Mouse (Mus musculus): ENCODE data around the gene Uck1.

The Uck1 gene

GRCm38 (mm10) chr2:32258887-32259533, 949 bp downstream of the Uck1 start:
- no peak for DNase-seq

DNA sequence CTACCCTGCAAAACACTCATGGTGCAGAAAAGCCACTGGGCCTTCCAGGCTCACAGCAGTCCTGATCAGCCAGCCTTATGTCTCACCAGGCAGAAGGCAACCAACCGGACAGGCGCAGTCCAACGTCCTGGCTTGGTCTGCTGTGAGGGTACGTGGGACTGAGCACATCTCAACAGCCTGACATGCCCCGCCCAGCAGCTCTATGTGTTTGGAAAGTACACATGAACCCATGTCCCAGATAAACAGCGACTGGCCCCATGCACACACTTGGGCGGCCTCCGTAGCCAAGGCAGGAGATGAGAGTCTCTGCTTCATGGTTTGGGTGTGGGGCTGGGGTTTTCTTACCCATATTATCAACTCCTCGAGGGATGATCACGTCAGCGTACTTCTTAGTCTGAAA, 3.7 kb downstream of the Uck1 start:
- DNase-seq = no peak

GRCm38 (mm10) chr2:32254563-32254962, 5.4 kb downstream of the Uck1 start:
- no peak for DNase-seq

- no peak for DNase-seq
Observed at GRCm38 (mm10) chr2:32253352-32253751, 6.6 kb downstream of the Uck1 start.

GRCm38 (mm10) chr2:32252658-32253057, 7.3 kb downstream of the Uck1 start:
- peak; percentile 58 for DNase-seq

DNA sequence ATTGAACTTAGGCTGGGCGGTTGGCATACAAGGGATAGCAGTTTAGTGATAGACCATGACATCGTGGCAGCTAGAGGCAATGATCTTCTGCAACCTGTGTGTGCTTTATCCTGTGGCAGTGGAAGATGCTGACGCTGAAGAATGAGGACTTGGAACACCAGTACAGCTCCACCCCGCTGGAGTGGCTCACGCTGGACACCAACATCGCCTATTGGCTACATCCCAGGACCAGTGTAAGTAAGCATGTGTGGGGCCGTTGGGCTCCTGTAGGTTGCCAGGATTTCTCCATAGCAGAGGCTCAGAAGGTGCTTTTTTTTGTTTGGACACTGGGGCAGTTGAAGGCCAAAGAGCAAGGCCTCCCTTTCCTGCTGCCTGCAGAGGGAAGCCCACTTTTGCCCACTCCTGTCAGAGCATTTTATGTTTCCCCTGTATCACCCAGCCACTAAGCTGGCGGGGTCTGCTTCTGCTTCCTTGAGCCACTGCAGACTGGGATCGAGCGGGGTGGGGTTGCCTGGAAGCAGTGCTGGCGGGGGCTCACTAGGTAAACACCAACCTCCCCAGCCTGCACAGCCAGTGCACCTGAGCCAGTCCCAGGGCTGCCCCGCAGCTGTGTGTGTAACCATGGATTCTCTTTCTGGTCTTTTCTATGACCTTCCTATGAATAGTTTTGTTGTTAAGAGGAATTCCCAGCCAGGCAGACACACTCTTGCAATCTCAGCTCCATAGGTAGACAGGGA, 8.0 kb downstream of the Uck1 start:
- DNase-seq = peak; percentile 73

DNA sequence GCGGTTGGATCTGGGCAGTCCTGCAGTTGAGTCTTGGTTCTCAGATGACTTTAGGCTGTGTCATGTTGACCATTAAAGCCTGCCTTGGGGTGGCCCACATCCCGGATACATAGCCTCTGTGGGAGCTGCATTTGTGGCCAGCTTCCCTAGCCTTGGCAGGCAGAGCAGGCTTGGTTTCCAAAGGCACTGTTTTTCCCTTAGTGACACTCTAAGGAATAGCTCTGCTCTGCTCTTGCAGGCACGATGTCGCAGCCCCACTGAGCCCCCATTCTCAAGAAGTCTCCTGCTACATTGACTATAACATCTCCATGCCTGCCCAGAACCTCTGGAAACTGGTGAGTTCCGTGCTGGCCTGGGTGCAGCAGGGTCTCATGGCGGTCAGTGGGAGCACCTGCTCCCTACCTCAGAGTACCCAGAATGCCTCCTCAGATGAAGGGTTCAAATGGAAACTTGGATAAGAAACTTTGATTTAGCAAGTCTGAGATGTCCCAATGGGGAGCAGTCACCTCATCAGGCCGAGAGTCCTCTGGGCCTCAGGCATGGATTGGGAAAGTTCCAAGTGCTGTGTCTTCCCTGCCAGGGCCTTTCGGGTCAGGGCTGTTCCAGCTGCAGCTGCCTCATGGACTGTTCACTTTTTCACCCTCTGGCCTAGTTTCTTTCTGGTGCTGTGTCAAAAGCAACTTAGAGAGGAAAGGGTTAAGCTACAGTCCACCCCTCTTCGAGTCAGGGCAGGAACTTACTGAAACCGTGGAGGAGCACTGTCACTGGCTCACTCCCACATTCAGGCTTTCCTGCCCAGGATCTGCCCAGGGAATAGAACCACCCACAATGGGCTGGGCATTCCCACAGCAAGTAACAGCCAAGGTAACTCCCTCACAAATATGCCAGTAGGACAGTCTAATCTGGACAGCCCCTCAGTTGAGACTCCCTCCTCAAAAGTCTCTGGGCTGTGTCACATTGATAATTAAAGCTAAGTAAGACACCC, 11.3 kb downstream of the Uck1 start:
- peak; percentile 53 for DNase-seq

DNA sequence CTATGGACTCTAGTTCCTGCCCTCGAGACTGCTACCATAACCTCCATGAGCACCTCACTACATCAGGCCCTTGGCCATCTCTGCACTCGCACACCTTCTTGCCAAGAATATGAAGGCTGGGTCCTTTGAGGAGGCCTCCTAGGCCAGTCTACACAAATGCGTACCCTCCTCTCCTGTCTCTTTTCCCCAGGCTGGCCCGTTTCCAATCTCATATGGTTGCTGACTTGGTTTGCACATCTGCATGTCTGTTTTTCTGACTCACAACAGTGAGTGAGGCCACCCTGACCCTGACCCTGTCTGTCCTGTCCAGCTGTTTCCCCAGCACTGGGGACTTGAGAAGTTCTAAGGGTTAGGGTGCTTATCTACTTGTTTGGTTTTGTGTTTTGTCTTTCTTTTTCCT, 13.2 kb downstream of the Uck1 start:
- DNase-seq = no peak

- no peak for DNase-seq
Observed at GRCm38 (mm10) chr2:32242986-32243385, 17.0 kb downstream of the Uck1 start.

DNA sequence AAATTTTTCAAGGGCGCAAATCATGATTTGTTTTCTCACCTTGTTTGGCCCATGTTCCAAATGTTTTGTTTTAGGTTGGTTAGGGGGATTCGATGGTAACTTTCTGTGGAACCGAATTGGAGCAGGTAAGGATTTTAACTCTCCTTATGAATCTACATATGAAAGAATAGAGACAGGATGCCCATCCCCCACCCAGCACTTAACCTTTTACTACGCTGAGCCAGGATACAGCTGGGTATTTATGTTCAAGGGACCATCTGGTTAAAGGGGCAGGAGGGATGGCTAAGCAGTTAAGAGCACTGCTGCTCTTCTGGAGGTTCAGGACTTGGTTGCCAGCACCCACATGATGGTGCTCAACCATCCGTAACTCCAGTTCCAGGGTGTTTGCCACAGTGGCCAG, 19.4 kb downstream of the Uck1 start:
- DNase-seq = no peak

GRCm38 (mm10) chr2:32238708-32239435, 21.1 kb downstream of the Uck1 start:
- no peak for DNase-seq

DNA sequence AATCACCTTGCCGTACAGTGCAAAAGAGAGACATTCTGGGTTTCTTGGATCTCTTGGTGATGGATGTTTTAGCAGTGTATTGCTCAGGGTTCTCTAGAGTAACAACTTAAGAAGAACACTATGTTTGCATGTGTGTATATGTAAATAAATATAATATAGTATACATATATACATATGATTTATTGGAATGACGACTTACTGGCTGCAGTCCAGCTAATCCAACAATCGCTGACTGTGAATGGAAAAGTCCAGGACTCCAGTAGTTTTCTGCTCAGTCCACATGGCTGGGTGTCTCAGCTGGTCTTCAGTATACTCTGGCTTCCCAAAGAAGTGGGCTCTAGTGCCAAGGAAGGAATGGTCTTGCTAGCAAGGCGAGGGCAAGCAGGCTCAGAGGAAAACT, 22.4 kb downstream of the Uck1 start:
- DNase-seq = no peak

- peak; percentile 67 for DNase-seq
Observed at GRCm38 (mm10) chr2:32236760-32237487, 23.0 kb downstream of the Uck1 start.

- peak; percentile 92 for DNase-seq
Observed at GRCm38 (mm10) chr2:32235886-32236759, 23.8 kb downstream of the Uck1 start, which contains the start of gene Pomt1. Gene Pomt1, plus strand, starts transcription at chr2:32236590.

GRCm38 (mm10) chr2:32235433-32235832, 24.5 kb downstream of the Uck1 start:
- DNase-seq = no peak

DNA sequence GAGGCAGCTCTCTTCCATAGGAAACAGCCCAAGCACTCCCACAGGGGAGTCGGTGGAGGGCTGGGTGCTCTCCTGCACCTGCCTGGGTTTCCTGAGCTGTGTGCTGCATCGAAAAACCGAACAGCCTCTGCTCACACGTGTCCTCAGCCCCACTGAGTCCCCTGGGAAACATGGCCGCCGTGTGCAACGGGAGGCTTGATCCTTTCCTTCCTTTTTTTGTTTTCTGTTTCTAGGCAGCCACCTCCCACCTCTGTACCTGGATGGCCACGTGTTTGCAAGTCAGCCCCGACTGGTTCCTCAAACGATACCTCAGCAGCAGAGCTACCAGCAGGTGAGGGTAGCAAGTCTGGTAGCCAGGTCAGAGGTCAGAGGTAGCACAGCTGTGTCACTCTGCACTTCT, 37.9 kb downstream of the Uck1 start:
- DNase-seq = no peak

DNA sequence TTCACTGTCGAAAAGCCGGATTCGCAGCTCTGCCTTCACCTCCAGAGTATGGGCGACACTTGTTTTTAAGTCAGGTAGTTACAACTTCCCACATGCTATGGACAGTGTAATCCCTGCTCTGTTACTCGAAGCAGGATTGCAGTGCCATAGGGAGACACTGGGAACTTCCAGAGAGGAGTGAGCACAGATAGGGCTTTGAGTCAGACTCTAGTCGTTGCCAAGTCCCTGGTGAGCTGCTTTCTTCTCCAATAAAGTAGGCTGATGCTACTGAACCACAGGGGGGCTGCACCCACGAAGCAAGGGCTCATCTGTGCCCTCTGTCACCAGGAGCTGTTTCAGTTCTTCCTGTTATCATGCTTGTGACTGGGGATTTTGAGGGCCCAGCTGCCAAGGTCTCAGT, 38.4 kb downstream of the Uck1 start:
- no peak for DNase-seq

GRCm38 (mm10) chr2:32220969-32221368, 39.0 kb downstream of the Uck1 start:
- DNase-seq = no peak

- DNase-seq = no peak
Observed at GRCm38 (mm10) chr2:32220021-32220420, 39.9 kb downstream of the Uck1 start.

DNA sequence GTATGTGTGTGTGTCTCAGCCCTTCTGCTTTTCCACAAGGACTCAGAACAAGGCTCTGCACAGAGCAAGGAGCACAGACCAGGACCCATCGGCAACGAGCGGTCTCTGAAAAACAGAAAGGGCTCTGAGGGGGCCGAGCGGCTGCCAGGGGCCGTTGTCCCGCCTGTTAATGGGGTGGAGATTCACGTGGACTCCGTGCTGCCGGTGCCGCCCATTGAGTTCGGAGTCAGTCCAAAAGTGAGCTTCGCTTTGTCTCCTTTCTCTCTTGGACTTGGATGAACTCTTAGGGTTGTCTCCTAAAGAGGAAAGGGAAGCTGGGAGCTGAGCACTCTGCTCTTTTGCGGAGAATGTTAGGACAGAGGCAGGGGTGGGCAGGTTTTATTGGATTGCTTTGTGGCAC, 40.5 kb downstream of the Uck1 start:
- no peak for DNase-seq

Data from lung, postnatal 36 days (tissue).